Mouse (Mus musculus) lung, postnatal 0 days (tissue): Measurements from ENCODE around the gene Ccl7. TPM values are rescaled to one million over a fixed set of nuclear protein-coding genes. Genes with fewer than 3 reads are reported as not detected.
A peak's percentile ranks its signal among the peaks of the same experiment; 100 is the strongest.

Experiments used
- ATAC-seq: fragments of 200-750 bp; cut with Nextera tagmentation; 2 replicates; pipeline ENCODE4 v1.8.0; 2017; ENCODE audit warnings: moderate library complexity
- DNase-seq: peaks from one replicate; pipeline ENCODE4 v3.0.0-alpha.2; 2016; ENCODE audit warnings: low spot score
- H3K27ac ChIP-seq: fragments of 300-500 bp; sonication (generic); 2 replicates; pipeline ENCODE4 v1.5.1; 2014; ENCODE audit warnings: antibody characterized with exemption, mild to moderate bottlenecking, low read length, mixed read lengths
- H3K27me3 ChIP-seq: fragments of 300-500 bp; sonication (generic); replicated peaks from 2 replicates; pipeline ENCODE4 v1.6.1; 2014; ENCODE audit warnings: low read length, mixed read lengths; ENCODE audit not compliant: insufficient read depth
- H3K36me3 ChIP-seq: fragments of 300-500 bp; sonication (generic); 2 replicates; pipeline ENCODE4 v1.6.1; 2014; ENCODE audit warnings: low read length, mixed read lengths; ENCODE audit not compliant: insufficient read depth
- H3K4me1 ChIP-seq: fragments of 300-500 bp; sonication (generic); 2 replicates; pipeline ENCODE4 v1.6.1; 2014; ENCODE audit warnings: antibody characterized with exemption, low read depth, low read length, mixed read lengths; ENCODE audit not compliant: insufficient read depth
- H3K4me2 ChIP-seq: fragments of 300-500 bp; sonication (generic); replicated peaks from 2 replicates; pipeline ENCODE4 v1.6.1; 2014; ENCODE audit warnings: low read depth, mild to moderate bottlenecking, low read length, moderate library complexity, mixed read lengths
- H3K4me3 ChIP-seq: fragments of 300-500 bp; sonication (generic); 2 replicates; pipeline ENCODE4 v1.5.1; 2014; ENCODE audit warnings: low read depth, low read length
- H3K9ac ChIP-seq: fragments of 300-500 bp; sonication (generic); replicated peaks from 2 replicates; pipeline ENCODE4 v1.6.1; 2014; ENCODE audit warnings: low read depth, mild to moderate bottlenecking
- H3K9me3 ChIP-seq: fragments of 300-500 bp; sonication (generic); 2 replicates; pipeline ENCODE4 v1.6.1; 2016; ENCODE audit warnings: low read length, mixed read lengths
- CTCF ChIP-seq: IDR thresholded peaks from 2 replicates; pipeline ENCODE4 v1.5.1; 2016; ENCODE audit warnings: antibody characterized with exemption, mild to moderate bottlenecking
- EP300 ChIP-seq: IDR thresholded peaks from 2 replicates; pipeline ENCODE4 v1.6.1; 2016; ENCODE audit warnings: antibody characterized with exemption, mild to moderate bottlenecking, control low read depth
- WGBS: fragments of 180-500 bp; shearing (Covaris S2); extraction: QIAGEN DNeasy Blood & Tissue Kit; methylation state at CpG from one replicate; pipeline ENCODE4 v1.1.7; 2014; 5-methylcytosine and 5-hydroxymethylcytosine counted together
- polyA plus RNA-seq: library from polyadenylated mRNA; unstranded; fragments of >200 nt; fragmentation: Nextera tagmentation; extraction: Ambion mirVana; gene quantifications from 2 replicates; pipeline ENCODE4 v1.2.1, GENCODE M21; 2015

The Ccl7 gene
- polyA plus RNA-seq, 1 experiment from 2014 or later, result 3.4 TPM

- Histone ChIP-seq H3K9ac (no peak overlapping the region), H3K27ac (no peak overlapping the region), H3K4me3 (no peak overlapping the region), H3K4me2 (no peak overlapping the region), H3K9me3 (no peaks in the 10 kb centered on the region), H3K27me3 (no peaks in the 10 kb centered on the region), H3K4me1 (no peaks in the 10 kb centered on the region), H3K36me3 (no peaks in the 10 kb centered on the region)
- DNase-seq (no peak), ATAC-seq (no peak)
- TF ChIP-seq EP300 (no peak), CTCF (no peak)
- WGBS, result 40% methylated on average over 2 of the region's 2 CpGs
These were observed 26.1 kb upstream of the Ccl7 start for GRCm38 (mm10) chr11:82019389-82019788.

- ATAC-seq (no peak), DNase-seq (no peak)
- H3K9me3 ChIP-seq, result no peaks in the 10 kb centered on the region
- H3K27me3 ChIP-seq, result no peaks in the 10 kb centered on the region
- H3K9ac ChIP-seq, result no peak overlapping the region
- H3K27ac ChIP-seq, result no peak overlapping the region
- no peak overlapping the region for H3K4me3 ChIP-seq
- TF ChIP-seq EP300, result no peak
- TF ChIP-seq CTCF, result no peak
- H3K4me1 ChIP-seq, result no peaks in the 10 kb centered on the region
- H3K4me2 ChIP-seq, result no peak overlapping the region
- no peaks in the 10 kb centered on the region for H3K36me3 ChIP-seq
These were observed 25.7 kb upstream of the Ccl7 start for GRCm38 (mm10) chr11:82019793-82020192.

GRCm38 (mm10) chr11:82021406-82021805 lies 24.1 kb upstream of the Ccl7 start:
- WGBS, result 37% methylated on average over 3 of the region's 3 CpGs
- no peak overlapping the region for H3K4me2 ChIP-seq

GRCm38 (mm10) chr11:82022504-82023056 lies 22.9 kb upstream of the Ccl7 start:
- Histone ChIP-seq H3K27me3 (no peaks in the 10 kb centered on the region), H3K9me3 (no peaks in the 10 kb centered on the region), H3K27ac (no peak overlapping the region), H3K4me3 (no peak overlapping the region), H3K36me3 (no peaks in the 10 kb centered on the region), H3K4me2 (no peak overlapping the region), H3K9ac (no peak overlapping the region), H3K4me1 (no peaks in the 10 kb centered on the region)
- TF ChIP-seq CTCF (no peak), EP300 (peak; percentile 65)
- peak; percentile 78 for DNase-seq
- 77% methylated on average over 6 of the region's 6 CpGs for WGBS
- peak; percentile 48 for ATAC-seq

More at GRCm38 (mm10) chr11:82021406-82021805, 24.1 kb upstream of the Ccl7 start:
- H3K36me3 ChIP-seq, result no peaks in the 10 kb centered on the region
- TF ChIP-seq EP300 (no peak), CTCF (no peak)
- ATAC-seq (no peak), DNase-seq (no peak)
- H3K4me3 ChIP-seq, result no peak overlapping the region
- no peaks in the 10 kb centered on the region for H3K4me1 ChIP-seq
- no peak overlapping the region for H3K27ac ChIP-seq
- no peaks in the 10 kb centered on the region for H3K9me3 ChIP-seq
- no peak overlapping the region for H3K9ac ChIP-seq
- H3K27me3 ChIP-seq, result no peaks in the 10 kb centered on the region

- ATAC-seq (no peak), DNase-seq (peak; percentile 35)
- 59% methylated on average over 4 of the region's 4 CpGs for WGBS
- TF ChIP-seq CTCF (no peak), EP300 (no peak)
- H3K36me3 ChIP-seq, result no peaks in the 10 kb centered on the region
- no peak overlapping the region for H3K27ac ChIP-seq
- no peaks in the 10 kb centered on the region for H3K4me1 ChIP-seq
- H3K27me3 ChIP-seq, result no peaks in the 10 kb centered on the region
- H3K9me3 ChIP-seq, result no peaks in the 10 kb centered on the region
- no peak overlapping the region for H3K4me3 ChIP-seq
- H3K4me2 ChIP-seq, result no peak overlapping the region
- no peak overlapping the region for H3K9ac ChIP-seq
These were observed 21.7 kb upstream of the Ccl7 start for GRCm38 (mm10) chr11:82023769-82024168.

GRCm38 (mm10) chr11:82030171-82030570 lies 15.3 kb upstream of the Ccl7 start:
- Histone ChIP-seq H3K27me3 (no peaks in the 10 kb centered on the region), H3K4me3 (no peak overlapping the region), H3K9me3 (no peaks in the 10 kb centered on the region), H3K27ac (no peak overlapping the region), H3K9ac (no peak overlapping the region), H3K36me3 (no peaks in the 10 kb centered on the region), H3K4me1 (no peaks in the 10 kb centered on the region), H3K4me2 (no peak overlapping the region)
- ATAC-seq, result no peak; the same call in 1 of the 2 replicates
- WGBS, result 68% methylated on average over 2 of the region's 2 CpGs
- no peak for DNase-seq
- no peak for TF ChIP-seq EP300
- no peak for TF ChIP-seq CTCF

GRCm38 (mm10) chr11:82032136-82032535 lies 13.4 kb upstream of the Ccl7 start:
- TF ChIP-seq CTCF (no peak), EP300 (no peak)
- no peaks in the 10 kb centered on the region for H3K27me3 ChIP-seq
- H3K27ac ChIP-seq, result no peak overlapping the region
- DNase-seq (no peak), ATAC-seq (no peak)
- H3K4me1 ChIP-seq, result no peaks in the 10 kb centered on the region
- no peaks in the 10 kb centered on the region for H3K36me3 ChIP-seq
- no peak overlapping the region for H3K9ac ChIP-seq
- H3K4me2 ChIP-seq, result no peak overlapping the region
- H3K9me3 ChIP-seq, result no peaks in the 10 kb centered on the region
- no peak overlapping the region for H3K4me3 ChIP-seq
